Mouse (Mus musculus): ENCODE measurements around the gene Ak7. TPM values are rescaled to one million over a fixed set of nuclear protein-coding genes. Genes with fewer than 3 reads are reported as not detected.

Gene Ak7
- total RNA-seq, 2 experiments from 2014 or later: 0.26 to 0.44 TPM

DNA sequence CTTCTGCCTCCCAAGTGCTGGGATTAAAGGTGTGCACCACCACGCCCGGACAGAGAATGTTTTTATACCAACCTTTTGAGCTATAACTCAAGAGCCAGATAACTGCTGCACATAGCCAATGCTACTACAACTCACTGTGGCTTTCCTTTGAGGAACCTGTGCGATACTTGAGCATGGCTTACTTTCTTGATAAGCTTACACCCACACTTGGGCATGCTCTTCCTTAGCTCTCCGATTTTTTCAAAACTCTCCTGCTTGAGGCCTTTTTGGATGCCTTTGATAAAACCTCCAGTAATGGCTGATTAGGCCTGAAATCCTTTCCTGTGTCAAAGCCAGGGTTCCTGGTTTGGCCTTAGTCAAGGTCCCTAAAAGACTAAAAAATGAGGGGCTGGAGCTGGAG lies 71.9 kb downstream of the Ak7 start:
- DNase-seq (ENCODE audit: low spot score in 2 of 2): no peak
- intact Hi-C loops (cut with DNase I): no loop called here

DNA sequence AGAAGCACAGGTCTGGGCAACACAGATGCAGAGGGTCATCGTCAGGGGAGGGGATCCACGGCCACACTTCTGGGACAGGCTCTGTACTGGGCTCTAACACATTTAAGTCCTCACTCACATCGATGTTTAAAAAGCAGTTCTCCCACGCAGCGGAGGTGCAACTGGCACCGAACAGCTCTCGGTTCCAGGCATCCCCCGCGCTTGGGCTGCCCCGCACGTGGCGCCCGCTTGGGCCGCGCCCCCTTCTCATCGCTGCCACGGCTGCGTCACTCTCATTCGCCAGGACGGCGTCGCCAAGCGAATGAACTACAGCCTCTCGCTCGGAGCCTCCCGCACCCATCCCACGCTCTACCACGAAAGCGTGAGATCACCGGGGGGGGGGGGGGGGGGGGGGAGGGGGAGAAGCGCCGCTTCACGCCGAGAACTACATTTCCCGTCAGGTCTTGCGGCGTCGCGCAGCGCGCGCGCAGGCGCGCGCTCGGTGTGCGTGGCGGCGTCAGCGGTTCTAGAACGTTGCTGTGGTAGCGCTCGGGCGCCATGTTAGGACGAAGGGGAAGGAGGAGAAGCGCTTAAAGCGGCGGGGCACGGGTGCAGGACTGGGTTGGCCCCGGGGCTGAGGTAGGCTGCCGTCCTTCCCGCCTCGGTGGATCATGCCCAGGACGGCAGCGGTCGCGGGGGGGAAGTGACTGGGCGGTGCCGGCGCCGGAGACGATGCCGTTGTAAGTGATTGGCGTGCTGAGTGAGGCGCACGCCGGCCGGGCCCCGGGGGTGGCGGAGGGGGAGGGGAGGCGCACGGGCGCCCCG lies 78.6 kb downstream of the Ak7 start, which contains the start of gene Papola:
Papola (plus strand) TSS at position 499 of the 804 bp plus-strand sequence.
- intact Hi-C loops (cut with DNase I): no loop called here
- DNase-seq (ENCODE audit: low spot score in 2 of 2): peak; percentile 90 to 95

DNA sequence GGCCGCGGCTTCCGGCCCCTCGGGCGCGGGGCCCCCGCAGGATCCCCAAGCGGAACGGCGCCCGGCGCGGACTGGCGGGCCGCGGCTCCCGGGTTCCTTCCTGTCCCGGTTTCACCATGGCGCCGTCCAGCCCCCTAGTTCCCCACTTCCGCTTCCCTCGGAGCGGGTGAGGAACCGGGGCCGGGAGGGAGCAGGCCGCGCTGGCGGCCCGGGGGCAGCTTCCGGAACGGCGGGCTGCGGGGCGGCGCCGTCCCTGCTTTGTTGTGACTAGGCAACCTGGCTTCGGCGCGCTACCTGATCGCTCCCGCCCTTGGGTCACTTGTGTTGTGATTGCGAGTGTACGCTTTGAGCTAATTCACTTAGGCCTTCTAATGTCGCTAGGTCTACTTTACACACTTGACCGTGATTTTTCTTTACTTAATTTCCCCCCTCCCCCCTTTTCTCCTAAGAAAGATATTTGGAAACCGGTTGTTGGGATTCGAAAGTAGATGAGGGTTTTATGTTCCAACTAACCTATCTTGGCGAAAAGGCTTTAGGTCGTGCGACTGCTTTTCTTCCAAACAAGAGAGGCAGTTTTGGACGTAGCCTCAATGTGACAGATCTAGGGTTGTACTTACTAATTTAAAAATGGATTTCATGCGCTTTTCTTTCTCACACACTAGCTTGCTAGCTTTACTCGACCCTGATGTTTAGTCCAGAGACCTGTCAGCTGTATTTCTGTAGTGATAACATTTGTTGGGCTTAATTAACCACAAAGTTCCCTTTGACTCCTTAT lies 79.4 kb downstream of the Ak7 start:
- peak; percentile 47 to 66 for DNase-seq (ENCODE audit: low spot score in 2 of 2)
- intact Hi-C loops (cut with DNase I): no loop called here

DNA sequence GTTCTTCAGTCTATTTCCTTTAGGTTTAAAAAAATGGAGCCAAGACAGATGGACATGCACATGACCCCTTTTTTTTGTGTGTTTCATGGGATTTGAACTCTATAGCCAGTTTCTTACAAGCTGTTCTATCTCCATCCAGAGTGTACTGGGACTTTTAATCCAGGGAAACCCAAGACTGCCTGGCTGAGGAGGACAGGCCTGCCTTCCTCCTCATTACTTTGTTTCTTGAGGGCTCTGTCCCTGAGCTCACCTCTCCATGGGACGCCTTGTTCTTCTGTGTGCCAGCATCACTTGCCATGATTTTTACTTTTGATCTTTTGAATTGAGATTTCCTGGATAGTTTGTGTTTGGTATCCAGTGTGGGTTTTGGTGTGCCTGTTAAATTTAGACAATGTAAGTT lies 80.3 kb downstream of the Ak7 start:
- intact Hi-C loops (cut with DNase I): no loop called here
- DNase-seq (ENCODE audit: low spot score in 2 of 2): no peak

DNA sequence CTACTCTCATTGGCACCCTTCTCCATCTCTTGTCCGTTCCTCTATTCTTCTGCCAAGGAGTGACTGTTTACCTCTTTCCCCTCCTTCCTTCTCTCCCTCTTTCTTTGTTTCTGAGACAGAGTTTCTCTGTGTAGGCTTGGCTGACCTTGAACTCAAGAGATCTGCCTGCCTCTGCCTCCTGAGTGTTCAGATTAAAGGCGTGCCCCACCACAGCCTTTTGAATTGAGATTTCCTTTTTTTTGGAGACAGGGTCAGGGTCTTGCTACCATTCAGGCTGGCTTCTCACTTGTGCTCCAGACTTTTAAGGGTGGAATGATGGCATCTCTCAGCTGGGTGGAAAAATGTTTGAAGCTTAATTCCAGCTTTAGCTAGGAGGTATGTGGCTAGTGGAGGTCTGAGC lies 81.8 kb downstream of the Ak7 start:
- intact Hi-C loops (cut with DNase I): no loop called here
- no peak for DNase-seq (ENCODE audit: low spot score in 2 of 2)

DNA sequence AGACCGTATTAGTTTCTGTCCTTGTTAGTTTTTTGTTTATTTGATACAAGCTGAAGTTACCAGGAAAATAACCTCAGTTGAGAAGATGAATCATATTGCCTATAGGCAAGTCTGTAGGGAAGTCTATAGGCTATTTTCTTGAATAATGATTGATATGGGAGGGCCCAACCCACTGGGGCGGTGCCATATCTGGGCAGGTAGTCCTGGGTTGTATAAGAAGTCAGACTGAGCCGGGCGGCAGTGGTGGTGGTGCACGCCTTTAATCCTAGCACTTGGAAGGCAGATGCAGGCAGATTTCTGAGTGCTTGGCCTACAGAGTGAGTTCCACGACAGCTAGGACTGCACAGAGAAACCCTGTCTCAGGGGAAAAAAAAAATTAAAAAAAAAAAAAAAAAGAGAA lies 84.1 kb downstream of the Ak7 start:
- intact Hi-C loops (cut with DNase I): no loop called here
- DNase-seq (ENCODE audit: low spot score in 2 of 2): no peak

DNA sequence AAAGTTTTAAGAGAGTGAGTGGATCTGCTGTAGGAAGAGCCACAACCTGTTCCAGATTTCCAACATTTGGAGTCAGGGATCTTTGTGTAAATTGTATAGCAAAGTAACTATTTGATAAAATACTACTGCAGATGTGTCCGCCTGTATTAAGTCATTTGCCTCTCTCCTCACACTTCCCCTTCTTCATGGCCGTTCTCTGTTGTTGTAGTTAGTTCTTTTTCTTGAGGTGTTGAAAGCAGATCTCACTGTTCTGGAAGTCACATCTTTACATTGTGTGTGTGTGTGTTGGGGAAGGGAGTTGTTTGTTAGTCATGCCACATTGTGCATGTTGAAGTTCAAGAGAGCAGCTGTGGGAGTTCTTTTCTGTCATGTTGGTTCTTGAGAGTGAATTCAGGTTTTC lies 89.1 kb downstream of the Ak7 start:
- DNase-seq (ENCODE audit: low spot score in 2 of 2): no peak
- intact Hi-C loops (cut with DNase I): no loop called here

DNA sequence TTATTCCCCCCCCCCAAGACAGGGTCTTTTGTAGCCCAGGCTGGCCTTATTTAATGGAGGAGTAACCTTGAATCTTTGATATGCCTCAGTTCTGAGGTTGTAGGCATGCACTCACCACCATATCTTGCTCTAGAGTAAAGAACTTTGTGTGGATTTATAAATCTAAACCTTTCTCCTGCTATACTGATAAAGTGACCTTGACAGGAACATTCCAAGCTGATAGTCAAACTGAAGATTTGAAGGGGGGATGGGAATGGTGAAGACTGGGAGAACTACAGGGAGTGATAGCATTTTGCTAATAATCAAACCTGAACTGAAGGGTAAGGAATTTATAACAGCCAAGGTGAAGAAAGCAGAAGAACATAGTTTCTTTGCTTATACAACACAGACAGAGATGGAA lies 92.2 kb downstream of the Ak7 start:
- DNase-seq (ENCODE audit: low spot score in 2 of 2): no peak
- intact Hi-C loops (cut with DNase I): no loop called here

DNA sequence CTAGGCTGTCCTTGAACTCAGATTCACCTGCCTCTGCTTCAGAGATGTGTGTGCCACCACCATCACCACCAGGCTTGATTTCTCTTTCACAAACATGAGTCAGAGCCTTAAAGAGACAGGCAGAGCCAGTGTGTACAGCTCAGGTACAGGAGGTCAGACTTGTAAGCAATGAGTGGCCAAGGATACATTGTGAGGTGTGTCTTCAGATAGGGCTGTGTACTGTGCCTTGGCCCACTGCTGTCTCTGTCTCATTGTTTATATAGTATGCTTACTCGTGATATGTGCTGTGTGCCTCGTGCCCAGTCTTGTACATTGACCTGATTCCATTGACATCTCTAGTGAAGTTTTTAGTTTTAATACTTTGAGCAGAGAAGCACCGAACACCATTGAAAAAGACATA lies 100.0 kb downstream of the Ak7 start:
- intact Hi-C loops (cut with DNase I): no loop called here

DNA sequence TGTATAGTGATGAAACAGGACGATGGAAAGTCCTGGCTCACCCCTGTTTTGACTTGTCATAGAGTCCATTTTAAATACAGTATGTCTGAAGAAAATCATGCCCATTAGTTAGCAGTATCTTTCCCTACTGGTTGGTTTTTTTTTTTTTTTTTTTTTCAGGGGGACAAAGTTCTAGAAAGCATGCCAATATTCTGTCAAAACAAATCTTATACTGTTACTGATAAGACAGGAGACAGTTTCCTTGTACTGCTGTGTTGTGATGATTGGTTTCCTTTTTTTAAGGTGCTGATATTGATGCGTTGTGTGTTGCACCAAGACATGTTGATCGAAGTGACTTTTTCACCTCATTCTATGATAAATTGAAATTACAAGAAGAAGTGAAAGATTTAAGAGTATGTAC lies 100.4 kb downstream of the Ak7 start:
- intact Hi-C loops (cut with DNase I): no loop called here
- DNase-seq (ENCODE audit: low spot score in 2 of 2): no peak

More for the DNA sequence above, 100.0 kb downstream of the Ak7 start:
- DNase-seq (ENCODE audit: low spot score in 2 of 2): no peak

DNA sequence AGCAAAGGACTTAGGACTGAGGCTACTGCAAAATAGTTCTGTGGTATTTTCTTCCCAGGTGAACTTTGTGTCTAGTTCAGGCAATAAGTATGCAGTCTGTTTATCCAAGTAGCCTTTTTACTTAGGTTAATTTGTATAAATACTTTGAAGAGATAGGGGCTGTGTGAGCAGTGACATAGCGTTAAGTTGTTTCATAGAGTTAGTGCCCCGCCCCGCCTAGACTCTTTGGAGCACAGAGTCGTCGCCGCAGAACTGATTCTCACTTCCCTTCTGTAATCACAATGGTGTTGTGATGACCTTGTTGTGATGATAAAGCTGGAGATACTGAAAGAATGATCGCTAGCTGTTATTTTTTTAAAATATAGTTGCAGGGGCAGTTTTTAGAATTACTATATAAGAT lies 101.6 kb downstream of the Ak7 start:
- DNase-seq (ENCODE audit: low spot score in 2 of 2): no peak
- intact Hi-C loops (cut with DNase I): no loop called here

DNA sequence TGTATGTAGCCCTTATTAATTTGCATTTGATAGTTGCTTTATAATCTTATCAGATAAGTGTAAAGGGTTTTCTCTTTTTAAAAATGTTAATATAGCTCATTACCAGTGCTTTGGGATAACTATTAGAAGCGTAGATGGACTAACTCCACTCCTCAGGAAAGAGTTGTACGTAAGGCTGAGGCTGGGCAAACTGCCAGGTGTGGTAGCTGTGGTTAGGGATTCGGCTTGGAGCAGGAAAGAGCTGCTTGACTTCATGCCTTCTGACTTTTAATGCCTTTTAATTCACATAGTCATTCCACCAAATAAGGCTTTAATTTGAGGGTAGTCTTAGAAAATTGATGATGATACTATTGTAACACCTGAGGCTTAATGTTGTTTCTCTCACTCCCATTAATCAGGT lies 103.2 kb downstream of the Ak7 start:
- intact Hi-C loops (cut with DNase I): no loop called here
- DNase-seq (ENCODE audit: low spot score in 2 of 2): no peak

DNA sequence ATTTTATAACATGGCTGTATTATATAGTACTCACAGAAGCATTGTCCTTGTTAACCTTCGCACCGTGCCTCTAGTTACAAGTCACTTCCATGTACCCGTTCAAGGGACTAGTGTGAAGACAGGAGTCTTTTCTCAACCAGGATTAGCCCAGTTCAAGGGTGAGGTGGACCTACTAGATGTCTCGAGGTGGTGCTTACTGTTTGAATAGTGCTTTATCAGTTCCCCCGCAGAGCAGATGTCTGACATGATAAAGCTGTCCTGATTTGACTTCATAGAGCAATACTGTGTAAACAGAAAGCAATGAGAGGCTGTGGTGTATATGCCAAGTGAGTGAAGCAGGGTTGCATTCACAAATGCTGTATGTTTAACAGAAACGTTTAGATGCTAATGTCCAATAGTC lies 104.8 kb downstream of the Ak7 start:
- intact Hi-C loops (cut with DNase I): no loop called here

DNA sequence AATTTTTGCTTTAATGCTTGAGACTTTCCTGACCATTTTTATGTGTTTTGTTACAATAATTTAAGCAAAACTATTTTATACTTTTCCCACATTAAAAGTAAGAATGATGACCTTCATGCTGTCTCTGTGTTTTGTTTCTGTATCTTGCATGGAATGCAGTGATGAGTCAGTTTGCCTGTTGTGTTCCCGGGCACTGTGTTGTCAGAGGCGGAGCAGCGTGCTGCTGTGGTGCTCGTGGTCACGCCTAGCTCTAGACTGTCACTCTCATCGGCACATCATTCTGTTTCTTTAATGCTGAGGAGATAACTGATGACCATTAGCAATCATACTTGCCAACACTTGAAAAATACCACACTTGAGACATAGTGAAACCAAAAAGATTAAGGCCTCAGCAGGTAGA lies 108.2 kb downstream of the Ak7 start:
- DNase-seq (ENCODE audit: low spot score in 2 of 2): no peak
- intact Hi-C loops (cut with DNase I): no loop called here

More for the DNA sequence above, 104.8 kb downstream of the Ak7 start:
- no peak for DNase-seq (ENCODE audit: low spot score in 2 of 2)

DNA sequence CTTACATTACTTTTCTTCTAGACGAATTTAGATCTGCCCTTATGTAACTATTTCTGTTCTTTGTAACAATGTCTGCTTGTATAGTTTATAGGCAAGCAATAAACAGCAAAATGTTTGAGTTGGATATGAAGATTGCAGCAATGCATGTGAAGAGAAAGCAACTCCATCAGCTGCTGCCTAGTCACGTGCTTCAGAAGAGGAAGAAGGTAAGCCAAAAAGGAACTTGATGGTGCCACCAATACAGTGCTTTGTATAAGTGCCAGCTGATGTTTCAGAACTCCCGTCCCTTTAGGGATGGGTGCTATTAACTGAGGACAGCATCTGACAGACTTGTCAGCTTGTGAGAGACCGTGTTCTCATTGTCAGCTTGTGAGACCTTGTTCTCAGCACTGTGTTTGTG lies 117.7 kb downstream of the Ak7 start:
- intact Hi-C loops (cut with DNase I): no loop called here
- DNase-seq (ENCODE audit: low spot score in 2 of 2): no peak

DNA sequence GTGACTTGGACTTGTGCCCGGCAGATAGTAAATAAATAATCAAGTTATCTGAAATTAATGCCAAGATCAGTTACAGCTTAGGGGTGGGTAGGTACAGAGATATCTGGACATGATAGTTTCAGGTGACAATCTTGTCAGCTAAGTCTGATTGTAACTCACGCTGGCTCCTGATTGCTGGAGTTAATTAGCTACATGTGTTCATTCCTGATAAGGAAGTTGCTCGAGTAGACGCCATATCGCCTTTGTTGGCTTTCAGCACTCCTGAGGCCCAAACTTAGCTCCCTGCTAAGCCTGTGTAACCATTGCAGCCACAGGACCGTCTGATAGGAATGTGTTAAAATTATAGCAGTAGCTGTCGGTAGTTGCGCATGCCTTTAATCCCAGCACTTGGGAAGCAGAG lies 119.0 kb downstream of the Ak7 start:
- intact Hi-C loops (cut with DNase I): no loop called here
- DNase-seq (ENCODE audit: low spot score in 2 of 2): no peak

DNA sequence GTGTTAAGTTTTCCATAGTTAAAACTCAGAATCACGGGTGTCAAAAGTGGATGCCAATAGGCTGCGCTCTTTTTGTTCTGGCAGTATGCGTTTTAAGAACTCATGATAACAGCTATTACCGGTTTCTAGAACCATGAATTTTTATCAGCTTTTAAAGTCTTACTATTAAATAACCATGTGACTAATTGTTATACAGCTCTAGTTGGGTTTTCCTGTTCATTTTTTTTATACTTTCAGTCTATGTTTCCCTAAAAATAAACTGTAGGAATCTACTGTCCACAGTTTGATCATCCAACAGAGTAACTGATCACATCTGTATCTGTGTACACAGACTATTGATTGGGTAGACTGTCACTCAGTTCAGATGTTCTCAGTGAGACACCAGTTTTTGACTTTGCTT lies 119.5 kb downstream of the Ak7 start:
- intact Hi-C loops (cut with DNase I): no loop called here
- DNase-seq (ENCODE audit: low spot score in 2 of 2): no peak

Data from left cerebral cortex, postnatal 14 days (tissue).